Mouse (Mus musculus) kidney, embryonic 14.5 days (tissue): Measurements from ENCODE around the gene Cd109. TPM values are rescaled to one million over a fixed set of nuclear protein-coding genes. Genes with fewer than 3 reads are reported as not detected.

Experiments used
- ATAC-seq: fragments of 200-750 bp; cut with Nextera tagmentation; 2 replicates; pipeline ENCODE4 v1.8.0; 2017; ENCODE audit warnings: moderate number of reproducible peaks, mild to moderate bottlenecking, moderate TSS enrichment, moderate library complexity; ENCODE audit not compliant: low FRiP score, low TSS enrichment
- H3K27ac ChIP-seq: fragments of 300-500 bp; sonication (generic); 2 replicates; pipeline ENCODE4 v1.5.1; 2014; ENCODE audit warnings: low read depth, mild to moderate bottlenecking, low read length, moderate library complexity, mixed read lengths
- H3K27me3 ChIP-seq: fragments of 300-500 bp; sonication (generic); 2 replicates; pipeline ENCODE4 v1.6.1; 2014; ENCODE audit warnings: mild to moderate bottlenecking, low read length; ENCODE audit not compliant: control insufficient read depth, insufficient read depth
- H3K36me3 ChIP-seq: fragments of 300-500 bp; sonication (generic); 2 replicates; pipeline ENCODE4 v1.6.1; 2014; ENCODE audit warnings: low read length, mixed read lengths; ENCODE audit not compliant: control insufficient read depth, insufficient read depth
- H3K4me1 ChIP-seq: fragments of 300-500 bp; sonication (generic); 2 replicates; pipeline ENCODE4 v1.6.1; 2014; ENCODE audit warnings: low read length, mixed read lengths; ENCODE audit not compliant: control insufficient read depth, insufficient read depth
- H3K4me2 ChIP-seq: fragments of 300-500 bp; sonication (generic); replicated peaks from 2 replicates; pipeline ENCODE4 v1.6.1; 2014; ENCODE audit warnings: low read depth, mild to moderate bottlenecking, low read length
- H3K4me3 ChIP-seq: fragments of 300-500 bp; sonication (generic); 2 replicates; pipeline ENCODE4 v1.5.1; 2014; ENCODE audit warnings: mild to moderate bottlenecking, low read length
- H3K9ac ChIP-seq: fragments of 300-500 bp; sonication (generic); 2 replicates; pipeline ENCODE4 v1.6.1; 2014; ENCODE audit warnings: low read depth, mild to moderate bottlenecking, low read length, moderate library complexity
- H3K9me3 ChIP-seq: fragments of 300-500 bp; sonication (generic); 2 replicates; pipeline ENCODE4 v1.6.1; 2016; ENCODE audit warnings: low read length; ENCODE audit not compliant: control insufficient read depth
- WGBS: fragments of 180-500 bp; shearing (Covaris S2); extraction: QIAGEN DNeasy Blood & Tissue Kit; methylation state at CpG from one replicate; pipeline ENCODE4 v1.1.7; 2014; 5-methylcytosine and 5-hydroxymethylcytosine counted together
- polyA plus RNA-seq: library from polyadenylated mRNA; unstranded; fragments of >200 nt; fragmentation: Nextera tagmentation; extraction: Ambion mirVana; gene quantifications from 2 replicates; pipeline ENCODE4 v1.2.1, GENCODE M21; 2014

Cd109 gene
- polyA plus RNA-seq, 1 experiment from 2014 or later, result 7.9 TPM

GRCm38 (mm10) chr9:78590471-78590870 lies 24.9 kb upstream of the Cd109 start:
- Histone ChIP-seq H3K4me1 (0 out of 2 replicates have a peak, but pooled peaks cover 6% of the 10 kb centered on the region), H3K27me3 (no peaks in the 10 kb centered on the region), H3K27ac (no peak overlapping the region), H3K4me3 (no peak overlapping the region), H3K9me3 (no peaks in the 10 kb centered on the region), H3K4me2 (no peak overlapping the region), H3K9ac (no peak overlapping the region), H3K36me3 (no peaks in the 10 kb centered on the region)
- 97% methylated on average over 2 of the region's 2 CpGs for WGBS
- no peak for ATAC-seq

- no peak for ATAC-seq
- H3K27me3 ChIP-seq, result no peaks in the 10 kb centered on the region
- H3K9me3 ChIP-seq, result no peaks in the 10 kb centered on the region
- no peak overlapping the region for H3K4me2 ChIP-seq
- H3K27ac ChIP-seq, result no peak overlapping the region
- no peak overlapping the region for H3K9ac ChIP-seq
- H3K4me3 ChIP-seq, result no peak overlapping the region
- no peaks in the 10 kb centered on the region for H3K4me1 ChIP-seq
- no peaks in the 10 kb centered on the region for H3K36me3 ChIP-seq
- WGBS, result 88% methylated on average over 3 of the region's 3 CpGs
Measured at GRCm38 (mm10) chr9:78595257-78595656, 20.1 kb upstream of the Cd109 start.

- WGBS, result 88% methylated on average over 18 of the region's 18 CpGs
- H3K27ac ChIP-seq, result no peak overlapping the region
- H3K9ac ChIP-seq, result no peak overlapping the region
- H3K27me3 ChIP-seq, result no peaks in the 10 kb centered on the region
- H3K36me3 ChIP-seq, result no peaks in the 10 kb centered on the region
- H3K9me3 ChIP-seq, result no peaks in the 10 kb centered on the region
- H3K4me3 ChIP-seq, result no peak overlapping the region
- no peaks in the 10 kb centered on the region for H3K4me1 ChIP-seq
- no peak overlapping the region for H3K4me2 ChIP-seq
- ATAC-seq, result no peak
Measured at GRCm38 (mm10) chr9:78595769-78596555, 19.4 kb upstream of the Cd109 start.

GRCm38 (mm10) chr9:78596834-78597233 lies 18.5 kb upstream of the Cd109 start:
- no peak for ATAC-seq
- Histone ChIP-seq H3K9ac (no peak overlapping the region), H3K36me3 (no peaks in the 10 kb centered on the region), H3K4me3 (no peak overlapping the region), H3K9me3 (no peaks in the 10 kb centered on the region), H3K4me1 (no peaks in the 10 kb centered on the region), H3K27me3 (no peaks in the 10 kb centered on the region), H3K27ac (no peak overlapping the region), H3K4me2 (no peak overlapping the region)
- WGBS, result 6% methylated on average over 5 of the region's 5 CpGs

- Histone ChIP-seq H3K27ac (no peak overlapping the region), H3K9ac (no peak overlapping the region), H3K4me3 (no peak overlapping the region), H3K4me2 (no peak overlapping the region), H3K27me3 (no peaks in the 10 kb centered on the region), H3K9me3 (no peaks in the 10 kb centered on the region), H3K36me3 (no peaks in the 10 kb centered on the region), H3K4me1 (no peaks in the 10 kb centered on the region)
- 53% methylated on average over 5 of the region's 5 CpGs for WGBS
- ATAC-seq, result no peak
Measured at GRCm38 (mm10) chr9:78599927-78600326, 15.4 kb upstream of the Cd109 start.

- no peaks in the 10 kb centered on the region for H3K4me1 ChIP-seq
- H3K9me3 ChIP-seq, result no peaks in the 10 kb centered on the region
- no peak overlapping the region for H3K27ac ChIP-seq
- H3K27me3 ChIP-seq, result no peaks in the 10 kb centered on the region
- no peak for ATAC-seq
- no peaks in the 10 kb centered on the region for H3K36me3 ChIP-seq
- no peak overlapping the region for H3K4me2 ChIP-seq
- WGBS, result 59% methylated on average over 4 of the region's 4 CpGs
- H3K9ac ChIP-seq, result no peak overlapping the region
- no peak overlapping the region for H3K4me3 ChIP-seq
Measured at GRCm38 (mm10) chr9:78601046-78601730, 14.2 kb upstream of the Cd109 start.

GRCm38 (mm10) chr9:78614201-78614600 lies 1.1 kb upstream of the Cd109 start:
- Histone ChIP-seq H3K4me2 (no peak overlapping the region), H3K36me3 (no peaks in the 10 kb centered on the region), H3K27ac (no peak overlapping the region), H3K4me1 (no peaks in the 10 kb centered on the region), H3K9me3 (no peaks in the 10 kb centered on the region), H3K27me3 (peaks cover 10% of the 10 kb centered on the region), H3K9ac (no peak overlapping the region), H3K4me3 (no peak overlapping the region)
- WGBS, result 52% methylated on average over 6 of the region's 6 CpGs
- ATAC-seq, result no peak

GRCm38 (mm10) chr9:78619285-78619684 lies 3.9 kb downstream of the Cd109 start:
- H3K9me3 ChIP-seq, result no peaks in the 10 kb centered on the region
- peaks cover 6% of the 10 kb centered on the region for H3K27me3 ChIP-seq
- H3K36me3 ChIP-seq, result no peaks in the 10 kb centered on the region
- H3K4me1 ChIP-seq, result no peaks in the 10 kb centered on the region
- 78% methylated on average over 9 of the region's 9 CpGs for WGBS
- H3K4me2 ChIP-seq, result no peak overlapping the region
- no peak overlapping the region for H3K4me3 ChIP-seq
- H3K9ac ChIP-seq, result no peak overlapping the region
- no peak for ATAC-seq
- no peak overlapping the region; the same call in 1 of the 2 replicates for H3K27ac ChIP-seq

- no peak overlapping the region for H3K9ac ChIP-seq
- ATAC-seq, result no peak
- no peak overlapping the region for H3K27ac ChIP-seq
- no peak overlapping the region for H3K4me3 ChIP-seq
- no peaks in the 10 kb centered on the region for H3K27me3 ChIP-seq
- no peak overlapping the region for H3K4me2 ChIP-seq
- H3K4me1 ChIP-seq, result no peaks in the 10 kb centered on the region
- 80% methylated on average over 10 of the region's 10 CpGs for WGBS
- H3K9me3 ChIP-seq, result no peaks in the 10 kb centered on the region
- no peaks in the 10 kb centered on the region for H3K36me3 ChIP-seq
Measured at GRCm38 (mm10) chr9:78623301-78623747, 8.0 kb downstream of the Cd109 start.
